Mouse (Mus musculus) CD4-positive, CD25-positive, alpha-beta regulatory T cell, adult 2 months (primary cell): ENCODE data around the gene Npas3.

Source experiments
- DNase-seq: peaks from one replicate; pipeline ENCODE4 v3.0.0-alpha.2; 2012; ENCODE audit warnings: low read depth, low spot score

The Npas3 gene

GRCm38 (mm10) chr12:53862281-53862680, 613.8 kb downstream of the Npas3 start:
- DNase-seq, result no peak

DNA sequence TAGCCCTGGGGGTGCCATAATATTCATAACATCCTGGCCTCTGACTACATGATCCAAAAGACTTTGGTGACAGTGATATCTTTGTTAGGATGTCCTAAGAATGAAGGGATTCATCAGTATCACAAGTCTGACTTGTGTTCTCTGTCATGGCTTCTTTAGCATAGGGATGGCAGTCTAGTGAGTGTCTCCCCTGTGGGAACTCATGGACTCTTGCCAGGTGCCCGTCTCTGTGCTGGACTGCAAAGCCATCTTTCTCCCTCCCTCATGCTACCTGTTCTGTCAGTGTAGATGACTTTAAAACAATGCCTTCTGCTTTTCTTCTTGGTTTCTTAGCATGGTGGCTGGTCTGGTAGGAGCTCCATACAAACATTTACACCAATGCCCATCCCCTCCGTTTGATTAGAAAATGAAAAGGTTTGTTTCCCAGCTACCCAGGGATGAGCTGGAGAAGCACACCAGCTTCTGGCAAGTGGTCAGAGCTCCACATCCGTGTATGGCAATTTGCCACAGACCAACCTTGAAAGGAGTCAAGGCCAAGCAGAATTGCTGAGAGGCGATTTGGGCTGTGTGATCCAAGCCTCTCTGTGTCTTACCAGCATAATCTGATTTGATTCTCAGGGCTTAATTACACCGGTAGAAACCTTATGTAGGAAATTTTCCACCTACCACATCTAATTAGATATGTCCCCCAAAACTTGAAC, 616.1 kb downstream of the Npas3 start:
- DNase-seq, result no peak

GRCm38 (mm10) chr12:53865691-53866090, 617.2 kb downstream of the Npas3 start:
- no peak for DNase-seq

- DNase-seq, result no peak
Measured at GRCm38 (mm10) chr12:53869981-53870380, 621.5 kb downstream of the Npas3 start.

DNA sequence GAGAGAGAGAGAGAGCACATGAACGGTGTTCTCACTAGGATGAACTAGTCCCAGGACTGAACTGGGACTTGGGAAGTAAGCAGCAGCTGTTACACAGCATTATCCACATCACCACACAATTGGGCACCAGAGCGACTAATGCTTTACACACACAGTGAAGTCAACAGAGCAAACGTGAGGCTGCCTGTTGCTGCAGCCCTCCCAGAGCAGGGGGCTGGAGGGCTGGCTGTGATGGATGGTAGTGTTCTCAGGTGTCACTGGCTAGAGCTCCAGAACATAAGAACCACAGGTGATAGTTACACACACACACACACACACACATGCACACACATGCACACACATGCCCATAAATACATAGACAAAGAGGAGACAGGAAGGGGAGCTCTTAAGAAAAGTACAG, 626.7 kb downstream of the Npas3 start:
- no peak for DNase-seq

- DNase-seq, result no peak
Measured at GRCm38 (mm10) chr12:53876693-53877092, 628.2 kb downstream of the Npas3 start.

- no peak for DNase-seq
Measured at GRCm38 (mm10) chr12:53881684-53882083, 633.2 kb downstream of the Npas3 start.

GRCm38 (mm10) chr12:53882863-53883262, 634.4 kb downstream of the Npas3 start:
- DNase-seq, result no peak

DNA sequence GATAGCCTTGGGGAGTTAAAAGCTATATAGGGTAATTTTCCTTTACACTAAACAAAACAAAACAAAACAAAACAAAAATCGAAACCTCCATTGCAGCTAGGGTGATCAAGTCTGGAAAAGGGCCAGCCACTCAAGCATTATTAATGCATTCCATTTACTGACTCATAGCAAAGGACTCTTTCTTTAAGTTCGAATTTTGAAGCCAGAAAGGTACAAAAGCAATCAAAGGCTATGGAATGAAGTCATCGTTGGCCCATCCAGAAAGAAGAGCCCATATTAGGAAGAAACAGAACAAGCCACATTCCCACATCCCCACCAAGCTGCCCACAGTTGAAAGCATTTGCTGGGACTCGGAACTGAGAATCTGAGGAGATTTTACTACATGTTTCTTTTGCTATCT, 640.1 kb downstream of the Npas3 start:
- no peak for DNase-seq

DNA sequence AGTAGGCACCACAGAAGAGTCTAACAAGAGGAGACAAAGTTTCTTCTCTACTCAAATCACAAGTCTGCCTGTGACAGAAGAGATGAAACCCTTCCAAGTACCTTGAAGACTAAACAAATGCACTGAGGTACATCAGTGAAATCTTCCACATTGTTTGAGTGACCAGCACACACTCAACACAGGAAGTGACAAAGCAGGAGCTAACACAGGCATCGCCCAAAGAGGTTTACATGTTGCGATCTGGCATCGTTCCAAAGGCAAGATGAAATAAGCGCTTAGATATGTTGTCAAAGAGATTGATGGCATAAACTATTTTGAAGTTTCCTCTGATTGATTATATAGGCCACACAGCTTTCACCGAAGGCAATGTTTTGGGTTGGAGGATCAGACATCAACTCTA, 647.4 kb downstream of the Npas3 start:
- DNase-seq, result no peak

DNA sequence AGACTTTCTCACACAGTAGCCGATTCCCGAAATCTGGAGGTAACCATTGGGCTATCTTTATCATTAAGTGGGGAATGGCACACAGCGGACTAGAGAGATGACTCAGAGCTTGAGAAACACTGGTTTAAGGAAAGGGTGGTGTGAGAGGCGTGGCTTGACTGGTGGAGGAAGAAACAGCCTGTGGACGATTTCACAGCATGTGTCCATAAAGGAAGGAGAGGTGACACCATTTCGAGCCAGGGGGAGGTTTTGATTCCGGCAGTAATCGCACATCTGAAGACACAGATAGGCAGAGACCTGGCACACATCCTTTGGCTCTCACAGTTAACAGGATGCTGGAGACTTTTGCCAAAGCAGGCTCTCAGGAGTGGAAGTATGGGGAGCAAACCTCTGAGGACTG, 660.3 kb downstream of the Npas3 start:
- no peak for DNase-seq

GRCm38 (mm10) chr12:53910192-53910591, 661.7 kb downstream of the Npas3 start:
- DNase-seq, result no peak

DNA sequence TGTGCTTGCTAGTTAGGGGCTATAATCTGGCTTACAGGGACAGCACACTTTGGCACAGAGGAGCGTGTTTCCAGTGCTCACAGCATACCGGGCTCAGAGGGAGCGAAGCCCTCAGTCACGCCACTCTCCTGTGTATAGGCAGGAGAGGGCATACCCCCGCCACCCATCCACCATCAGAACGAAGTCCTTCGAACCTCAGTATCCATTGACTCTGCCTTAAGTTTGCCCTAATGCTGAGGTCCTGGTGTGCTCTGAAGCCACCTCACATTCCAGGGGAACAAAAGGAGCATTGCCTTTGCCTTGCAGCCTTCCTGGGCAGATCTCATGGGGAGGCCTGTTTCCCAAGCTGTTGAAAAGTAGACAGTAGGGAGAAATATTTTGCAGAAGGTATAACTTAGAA, 673.7 kb downstream of the Npas3 start:
- no peak for DNase-seq

DNA sequence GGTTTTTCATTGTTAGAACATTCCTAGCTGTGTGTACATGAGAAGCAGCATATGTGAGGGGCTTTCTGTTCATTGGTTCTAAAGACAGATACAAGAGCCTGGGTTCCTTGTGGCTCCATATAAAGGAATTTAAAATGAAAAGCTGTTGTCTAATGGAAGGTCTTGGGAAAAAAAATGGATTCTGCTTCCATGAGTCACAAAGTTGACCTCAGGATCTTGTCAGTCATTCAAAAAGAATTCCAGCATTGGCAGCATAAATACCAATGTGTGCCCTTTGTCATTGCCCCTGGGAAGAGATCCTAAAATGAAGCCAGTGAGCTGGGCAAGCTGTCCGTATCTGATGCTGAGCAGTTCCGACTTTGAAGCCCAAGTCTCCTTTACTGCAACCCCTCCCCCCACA, 700.3 kb downstream of the Npas3 start:
- no peak for DNase-seq

- DNase-seq, result no peak
Measured at GRCm38 (mm10) chr12:53962004-53962403, 713.5 kb downstream of the Npas3 start.

- DNase-seq, result no peak
Measured at GRCm38 (mm10) chr12:53963534-53963933, 715.1 kb downstream of the Npas3 start.

GRCm38 (mm10) chr12:53969378-53970174, 721.1 kb downstream of the Npas3 start:
- no peak for DNase-seq

DNA sequence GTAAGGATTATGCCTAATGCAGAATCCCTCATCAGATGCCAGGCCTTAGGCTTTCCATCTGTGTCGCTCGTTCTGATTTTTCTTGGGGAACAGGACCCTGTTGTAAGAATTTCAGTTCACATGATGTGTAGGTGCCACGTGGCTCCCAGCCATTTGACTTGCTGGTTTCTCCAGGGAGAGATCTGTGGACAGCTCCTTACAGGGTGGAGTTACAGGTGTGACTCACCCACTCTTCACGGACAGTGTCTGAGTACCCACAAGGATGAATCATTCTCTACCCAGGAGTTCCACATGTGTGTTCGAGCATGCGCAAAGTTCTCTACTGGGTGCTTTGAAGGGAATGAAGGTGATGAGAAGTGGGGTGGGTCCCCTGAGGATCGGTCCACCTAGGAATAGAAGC, 722.2 kb downstream of the Npas3 start:
- no peak for DNase-seq

GRCm38 (mm10) chr12:53973414-53973813, 724.9 kb downstream of the Npas3 start:
- DNase-seq, result no peak

DNA sequence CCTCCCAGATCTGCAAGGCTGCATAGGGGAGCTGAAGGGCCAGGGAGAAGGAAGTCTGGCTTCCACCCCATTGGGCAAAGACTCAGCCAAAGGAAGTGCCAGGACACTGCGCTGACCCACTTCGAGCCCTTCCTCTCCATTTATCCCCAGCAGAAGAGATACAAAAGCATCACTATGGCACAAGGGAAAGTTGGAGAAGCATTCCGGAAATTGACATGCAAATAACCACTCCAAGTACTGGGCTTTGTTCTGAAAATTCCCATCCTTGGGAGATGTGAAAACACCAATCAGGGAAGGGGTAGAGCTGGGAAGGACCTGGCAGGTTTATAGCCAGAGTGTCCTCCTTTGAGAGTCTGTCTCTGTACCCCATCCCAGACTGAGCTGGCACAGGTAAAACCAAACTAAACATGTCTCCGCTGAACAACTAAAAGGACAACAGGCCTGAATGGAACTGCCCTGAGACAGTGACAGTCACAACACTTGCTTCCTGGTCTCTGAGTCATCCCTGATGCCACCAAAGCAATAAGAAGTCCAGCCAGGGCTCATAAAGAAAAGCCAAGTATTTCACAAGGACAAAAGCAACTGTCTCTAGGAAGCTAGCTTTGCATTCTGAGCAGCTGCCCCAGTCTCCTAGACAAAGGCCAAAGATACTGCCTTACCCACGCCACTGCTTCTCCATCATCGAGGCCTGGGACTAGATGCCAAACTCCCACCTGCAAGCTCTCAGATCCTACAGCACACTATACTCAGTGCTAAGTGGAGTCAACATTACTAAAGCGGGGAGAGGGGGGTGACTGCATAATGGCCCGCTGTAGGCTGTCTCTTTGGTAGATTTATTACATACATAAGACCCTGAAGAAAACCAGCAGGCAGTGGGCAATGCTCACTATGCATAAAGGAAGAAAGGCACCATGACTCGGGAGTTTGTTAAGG, 733.4 kb downstream of the Npas3 start:
- no peak for DNase-seq

- no peak for DNase-seq
Measured at GRCm38 (mm10) chr12:53983946-53984345, 735.5 kb downstream of the Npas3 start.
